Mouse (Mus musculus): ENCODE data around the gene Unc13c.

- TF ChIP-seq POLR2A (IDR thresholded peaks at IDR 0.05; ENCODE audit: extremely low read depth, insufficient read depth, low read length): no peak
- TF ChIP-seq CTCF (IDR thresholded peaks at IDR 0.05; ENCODE audit: extremely low read depth, insufficient read depth, low read length): no peak
These were observed 305.9 kb downstream of the Unc13c start for GRCm38 (mm10) chr9:73662839-73663238.

Measured in cortical plate, adult 2 months (tissue).